Mouse (Mus musculus): ENCODE measurements around the gene Cd69. TPM values are rescaled to one million over a fixed set of nuclear protein-coding genes. Genes with fewer than 3 reads are reported as not detected.

Gene Cd69
- polyA plus RNA-seq, 1 experiment from 2014 or later = 0.25 TPM

- ATAC-seq (ENCODE audit: insufficient number of reproducible peaks, low FRiP score, low TSS enrichment, low read depth) = no peak
- Histone ChIP-seq H3K9me3 (replicated peaks) (no peaks in the 10 kb centered on the region), H3K4me3 (replicated peaks) (no peak overlapping the region), H3K9ac (no peak overlapping the region), H3K4me1 (no peaks in the 10 kb centered on the region), H3K27me3 (no peaks in the 10 kb centered on the region), H3K36me3 (no peaks in the 10 kb centered on the region), H3K4me2 (replicated peaks) (no peak overlapping the region), H3K27ac (replicated peaks) (no peak overlapping the region)
- WGBS = 60% methylated on average over 3 of the region's 3 CpGs
These were observed 478 bp upstream of the Cd69 start for GRCm38 (mm10) chr6:129275624-129276203.

GRCm38 (mm10) chr6:129274476-129274875 is 760 bp downstream of the Cd69 start:
- H3K4me2 ChIP-seq (replicated peaks) = no peak overlapping the region
- WGBS = 84% methylated on average over 2 of the region's 2 CpGs
- H3K36me3 ChIP-seq = no peaks in the 10 kb centered on the region
- no peak for ATAC-seq (ENCODE audit: insufficient number of reproducible peaks, low FRiP score, low TSS enrichment, low read depth)
- no peaks in the 10 kb centered on the region for H3K27me3 ChIP-seq
- no peak overlapping the region for H3K4me3 ChIP-seq (replicated peaks)
- H3K27ac ChIP-seq (replicated peaks) = no peak overlapping the region
- no peaks in the 10 kb centered on the region for H3K4me1 ChIP-seq
- H3K9me3 ChIP-seq (replicated peaks) = no peaks in the 10 kb centered on the region
- no peak overlapping the region for H3K9ac ChIP-seq

GRCm38 (mm10) chr6:129273662-129274061 is 1.6 kb downstream of the Cd69 start:
- no peak for ATAC-seq (ENCODE audit: insufficient number of reproducible peaks, low FRiP score, low TSS enrichment, low read depth)
- H3K9ac ChIP-seq = no peak overlapping the region
- H3K36me3 ChIP-seq = no peaks in the 10 kb centered on the region
- H3K27ac ChIP-seq (replicated peaks) = no peak overlapping the region
- no peaks in the 10 kb centered on the region for H3K4me1 ChIP-seq
- 79% methylated on average over 3 of the region's 3 CpGs for WGBS
- H3K4me2 ChIP-seq (replicated peaks) = no peak overlapping the region
- no peaks in the 10 kb centered on the region for H3K27me3 ChIP-seq
- no peaks in the 10 kb centered on the region for H3K9me3 ChIP-seq (replicated peaks)
- no peak overlapping the region for H3K4me3 ChIP-seq (replicated peaks)

- H3K9ac ChIP-seq = no peak overlapping the region
- H3K27me3 ChIP-seq = no peaks in the 10 kb centered on the region
- H3K9me3 ChIP-seq (replicated peaks) = no peaks in the 10 kb centered on the region
- ATAC-seq (ENCODE audit: insufficient number of reproducible peaks, low FRiP score, low TSS enrichment, low read depth) = no peak
- H3K4me2 ChIP-seq (replicated peaks) = no peak overlapping the region
- no peaks in the 10 kb centered on the region for H3K4me1 ChIP-seq
- no peaks in the 10 kb centered on the region for H3K36me3 ChIP-seq
- no peak overlapping the region for H3K27ac ChIP-seq (replicated peaks)
- WGBS = 68% methylated on average over 1 of the region's 1 CpGs
- H3K4me3 ChIP-seq (replicated peaks) = no peak overlapping the region
These were observed 8.7 kb downstream of the Cd69 start for GRCm38 (mm10) chr6:129266438-129267022.

- Histone ChIP-seq H3K27me3 (no peaks in the 10 kb centered on the region), H3K9me3 (replicated peaks) (no peaks in the 10 kb centered on the region), H3K9ac (no peak overlapping the region), H3K4me2 (replicated peaks) (no peak overlapping the region), H3K4me1 (no peaks in the 10 kb centered on the region), H3K4me3 (replicated peaks) (no peak overlapping the region), H3K36me3 (no peaks in the 10 kb centered on the region), H3K27ac (replicated peaks) (no peak overlapping the region)
- 57% methylated on average over 3 of the region's 3 CpGs for WGBS
- ATAC-seq (ENCODE audit: insufficient number of reproducible peaks, low FRiP score, low TSS enrichment, low read depth) = no peak
These were observed 9.4 kb downstream of the Cd69 start for GRCm38 (mm10) chr6:129265821-129266220.

- 84% methylated on average over 4 of the region's 4 CpGs for WGBS
- H3K36me3 ChIP-seq = no peaks in the 10 kb centered on the region
- no peak overlapping the region for H3K27ac ChIP-seq (replicated peaks)
- H3K27me3 ChIP-seq = no peaks in the 10 kb centered on the region
- no peak overlapping the region for H3K4me3 ChIP-seq (replicated peaks)
- H3K4me1 ChIP-seq = no peaks in the 10 kb centered on the region
- no peak for ATAC-seq (ENCODE audit: insufficient number of reproducible peaks, low FRiP score, low TSS enrichment, low read depth)
- H3K9ac ChIP-seq = no peak overlapping the region
- H3K9me3 ChIP-seq (replicated peaks) = no peaks in the 10 kb centered on the region
- H3K4me2 ChIP-seq (replicated peaks) = no peak overlapping the region
These were observed 14.3 kb downstream of the Cd69 start for GRCm38 (mm10) chr6:129260940-129261339.

- Histone ChIP-seq H3K4me1 (no peaks in the 10 kb centered on the region), H3K36me3 (no peaks in the 10 kb centered on the region), H3K27me3 (no peaks in the 10 kb centered on the region), H3K27ac (replicated peaks) (no peak overlapping the region), H3K4me3 (replicated peaks) (no peak overlapping the region), H3K9ac (no peak overlapping the region), H3K4me2 (replicated peaks) (no peak overlapping the region), H3K9me3 (replicated peaks) (no peaks in the 10 kb centered on the region)
- no peak for ATAC-seq (ENCODE audit: insufficient number of reproducible peaks, low FRiP score, low TSS enrichment, low read depth)
These were observed 15.2 kb downstream of the Cd69 start for GRCm38 (mm10) chr6:129260034-129260433.

- no peak overlapping the region for H3K4me2 ChIP-seq (replicated peaks)
- no peak overlapping the region for H3K4me3 ChIP-seq (replicated peaks)
- H3K27ac ChIP-seq (replicated peaks) = no peak overlapping the region
- ATAC-seq (ENCODE audit: insufficient number of reproducible peaks, low FRiP score, low TSS enrichment, low read depth) = no peak
- no peaks in the 10 kb centered on the region for H3K9me3 ChIP-seq (replicated peaks)
- H3K4me1 ChIP-seq = no peaks in the 10 kb centered on the region
- H3K27me3 ChIP-seq = no peaks in the 10 kb centered on the region
- no peaks in the 10 kb centered on the region for H3K36me3 ChIP-seq
- 51% methylated on average over 7 of the region's 7 CpGs for WGBS
- H3K9ac ChIP-seq = no peak overlapping the region
These were observed 19.2 kb downstream of the Cd69 start for GRCm38 (mm10) chr6:129256018-129256417.

- Histone ChIP-seq H3K36me3 (no peaks in the 10 kb centered on the region), H3K4me1 (no peaks in the 10 kb centered on the region), H3K27me3 (no peaks in the 10 kb centered on the region), H3K9ac (no peak overlapping the region), H3K9me3 (replicated peaks) (no peaks in the 10 kb centered on the region), H3K4me3 (replicated peaks) (no peak overlapping the region), H3K27ac (replicated peaks) (no peak overlapping the region), H3K4me2 (replicated peaks) (no peak overlapping the region)
- 13% methylated on average over 4 of the region's 4 CpGs for WGBS
- ATAC-seq (ENCODE audit: insufficient number of reproducible peaks, low FRiP score, low TSS enrichment, low read depth) = no peak
These were observed 20.2 kb downstream of the Cd69 start for GRCm38 (mm10) chr6:129254949-129255602.

- 65% methylated on average over 4 of the region's 4 CpGs for WGBS
These were observed 20.9 kb downstream of the Cd69 start for GRCm38 (mm10) chr6:129254314-129254713.

GRCm38 (mm10) chr6:129248243-129248642 is 27.0 kb downstream of the Cd69 start:
- Histone ChIP-seq H3K27me3 (no peaks in the 10 kb centered on the region), H3K4me1 (no peaks in the 10 kb centered on the region)

More at GRCm38 (mm10) chr6:129254314-129254713, 20.9 kb downstream of the Cd69 start:
- Histone ChIP-seq H3K27ac (replicated peaks) (no peak overlapping the region), H3K9me3 (replicated peaks) (no peaks in the 10 kb centered on the region), H3K4me3 (replicated peaks) (no peak overlapping the region), H3K4me2 (replicated peaks) (no peak overlapping the region), H3K27me3 (no peaks in the 10 kb centered on the region), H3K9ac (no peak overlapping the region), H3K36me3 (no peaks in the 10 kb centered on the region), H3K4me1 (no peaks in the 10 kb centered on the region)
- no peak for ATAC-seq (ENCODE audit: insufficient number of reproducible peaks, low FRiP score, low TSS enrichment, low read depth)

GRCm38 (mm10) chr6:129246992-129247391 is 28.2 kb downstream of the Cd69 start:
- WGBS = 70% methylated on average over 1 of the region's 1 CpGs
- H3K36me3 ChIP-seq = no peaks in the 10 kb centered on the region
- ATAC-seq (ENCODE audit: insufficient number of reproducible peaks, low FRiP score, low TSS enrichment, low read depth) = no peak

More at GRCm38 (mm10) chr6:129248243-129248642, 27.0 kb downstream of the Cd69 start:
- no peak for ATAC-seq (ENCODE audit: insufficient number of reproducible peaks, low FRiP score, low TSS enrichment, low read depth)
- Histone ChIP-seq H3K9me3 (replicated peaks) (no peaks in the 10 kb centered on the region), H3K9ac (no peak overlapping the region), H3K36me3 (no peaks in the 10 kb centered on the region), H3K4me2 (replicated peaks) (no peak overlapping the region), H3K27ac (replicated peaks) (no peak overlapping the region), H3K4me3 (replicated peaks) (no peak overlapping the region)

More at GRCm38 (mm10) chr6:129246992-129247391, 28.2 kb downstream of the Cd69 start:
- H3K9me3 ChIP-seq (replicated peaks) = no peaks in the 10 kb centered on the region
- no peaks in the 10 kb centered on the region for H3K4me1 ChIP-seq
- no peak overlapping the region for H3K9ac ChIP-seq
- no peak overlapping the region for H3K4me2 ChIP-seq (replicated peaks)
- H3K27ac ChIP-seq (replicated peaks) = no peak overlapping the region
- no peak overlapping the region for H3K4me3 ChIP-seq (replicated peaks)
- H3K27me3 ChIP-seq = no peaks in the 10 kb centered on the region
